Mouse (Mus musculus) layer of hippocampus, adult 18-20 months (tissue): ENCODE results near the gene Mrvi1. TPM values are rescaled to one million over a fixed set of nuclear protein-coding genes. Genes with fewer than 3 reads are reported as not detected.
"Not testable (repeated sequence)": the region's sequence is repeated elsewhere in the genome, so short reads cannot be mapped to it uniquely, and the experiment has no call there.

Experiments
- DNase-seq, 2 experiments: peaks; one replicate each; pipeline ENCODE4 v3.0.0; 2022; ENCODE audit warnings: low spot score in 2 of 2
- total RNA-seq, 2 experiments: library from RNA; stranded (reverse); gene quantifications; 2 replicates each; pipeline ENCODE4 v1.2.3; 2021

The Mrvi1 gene
- total RNA-seq, 2 experiments from 2014 or later: 1.1 to 1.7 TPM

DNA sequence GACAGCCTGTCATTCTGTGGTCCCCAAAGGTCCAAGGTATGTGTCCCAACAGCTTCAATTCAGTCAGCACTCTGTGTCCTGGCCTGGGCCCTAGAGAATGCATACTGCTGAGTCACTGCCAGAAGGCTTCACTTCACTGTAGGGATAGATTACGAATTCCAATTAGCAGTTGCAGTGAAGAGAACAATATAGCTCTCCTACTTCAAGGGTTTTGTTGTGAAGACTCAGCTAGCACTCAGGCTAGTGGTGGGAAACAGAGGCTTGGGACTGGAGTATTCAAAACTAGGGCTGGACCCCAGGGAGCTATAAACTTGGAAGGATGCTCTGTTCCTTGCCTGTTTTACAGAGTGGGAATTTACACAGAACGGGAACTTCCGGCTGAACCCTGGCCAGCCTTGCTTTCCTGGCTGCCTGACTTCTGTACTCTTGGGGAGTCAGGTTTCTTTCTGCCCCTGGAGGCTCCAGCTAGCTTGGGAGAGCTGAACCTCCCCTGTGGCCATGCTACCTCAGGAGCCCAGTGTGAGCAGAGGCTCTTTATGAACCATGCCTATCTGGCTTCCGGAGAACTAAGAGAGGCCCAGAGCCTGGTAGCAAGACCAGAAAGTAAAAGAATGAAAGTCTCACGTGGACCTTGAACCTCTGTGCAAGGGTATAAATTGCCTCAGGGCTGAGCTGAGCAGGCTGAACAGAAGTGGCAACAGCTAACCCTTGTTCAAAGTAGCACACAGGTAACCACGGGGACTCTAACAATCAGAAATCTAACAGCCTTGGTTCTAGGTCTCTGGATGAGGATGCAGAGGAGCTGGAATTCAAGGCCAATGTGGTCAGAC, 40.3 kb downstream of the Mrvi1 start:
- DNase-seq: no peak

DNA sequence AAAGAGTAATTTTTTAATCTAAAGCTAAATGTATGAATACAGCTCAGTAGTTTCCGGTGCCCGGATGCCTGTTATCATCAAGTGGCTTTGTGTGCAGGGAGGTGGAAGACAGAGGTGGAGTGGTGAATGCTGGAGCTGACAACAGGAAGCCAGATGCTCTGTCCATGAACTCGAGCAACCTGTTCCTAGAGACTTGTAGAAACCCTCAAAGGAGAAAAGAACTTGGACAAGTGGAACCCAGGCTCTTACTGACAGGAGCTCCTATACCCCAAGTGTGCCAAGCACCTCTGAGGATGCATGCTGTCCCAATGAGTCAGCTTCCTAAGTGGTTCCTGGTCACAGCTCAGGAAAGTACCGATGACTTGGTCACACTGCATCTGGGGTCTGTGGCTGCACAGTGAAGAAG, 41.1 kb downstream of the Mrvi1 start:
- DNase-seq: no peak

DNA sequence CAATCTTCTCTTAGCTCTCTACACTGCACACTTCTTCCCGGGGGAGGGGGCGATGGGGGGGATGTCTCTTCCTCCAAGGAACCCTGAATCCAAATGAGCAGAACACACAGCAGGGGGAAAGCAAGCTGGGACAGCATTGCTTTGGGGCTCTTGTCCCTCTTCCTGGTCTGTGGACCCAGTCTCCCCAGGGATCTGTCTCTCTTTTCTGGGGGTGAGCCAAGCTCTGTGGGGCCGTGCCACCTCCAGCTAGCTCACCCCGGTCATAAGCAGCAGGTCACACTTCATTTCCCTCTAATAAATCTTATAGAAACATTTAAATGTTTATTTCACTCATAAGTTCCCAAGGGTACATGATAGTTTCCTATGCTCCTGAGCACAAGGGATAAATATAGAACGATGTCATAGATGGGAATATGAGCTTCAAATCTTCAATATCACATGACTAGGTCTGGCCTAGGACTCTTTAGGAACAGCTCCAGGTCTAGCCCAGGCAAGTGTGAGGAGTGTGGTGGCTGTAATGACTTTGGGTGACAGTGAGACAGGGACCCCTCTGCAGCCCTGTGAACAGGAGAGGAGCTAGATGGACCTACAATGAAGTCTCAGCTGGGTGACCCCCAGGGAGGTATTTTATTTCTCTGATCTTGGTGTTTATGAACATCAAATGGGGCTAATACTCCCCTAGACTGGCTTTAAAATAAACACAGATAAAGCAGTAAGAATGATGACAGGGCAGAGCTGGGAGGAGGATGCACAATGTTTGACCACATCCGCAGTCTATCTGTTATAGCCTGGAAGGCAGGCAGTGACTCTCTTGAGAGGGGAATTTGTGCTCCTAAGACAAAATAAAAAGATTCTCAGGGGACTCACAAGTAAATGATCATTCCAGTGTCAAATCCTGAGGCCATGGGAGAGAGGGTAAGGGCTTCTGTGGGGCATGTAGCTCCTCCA, 46.2 kb downstream of the Mrvi1 start:
- DNase-seq: no peak

DNA sequence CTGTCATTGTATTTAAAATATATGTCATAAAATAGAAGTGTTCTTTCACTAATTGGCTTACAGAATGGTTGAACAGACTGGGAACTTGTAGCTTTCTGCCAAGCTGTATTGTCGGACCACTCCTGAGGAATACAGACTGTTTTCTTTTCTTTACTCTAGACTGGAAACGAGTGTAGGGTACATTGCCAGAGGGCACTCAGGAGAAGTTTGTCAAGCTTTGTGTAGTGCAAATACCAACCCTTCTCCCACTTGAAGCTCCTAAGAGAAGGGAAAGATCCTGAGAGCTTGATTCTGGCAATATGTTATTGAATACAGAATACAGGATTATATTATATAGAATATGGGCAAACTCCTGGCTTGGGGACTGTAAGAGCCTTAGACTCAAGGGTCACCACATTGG, 48.3 kb downstream of the Mrvi1 start:
- no peak for DNase-seq

DNA sequence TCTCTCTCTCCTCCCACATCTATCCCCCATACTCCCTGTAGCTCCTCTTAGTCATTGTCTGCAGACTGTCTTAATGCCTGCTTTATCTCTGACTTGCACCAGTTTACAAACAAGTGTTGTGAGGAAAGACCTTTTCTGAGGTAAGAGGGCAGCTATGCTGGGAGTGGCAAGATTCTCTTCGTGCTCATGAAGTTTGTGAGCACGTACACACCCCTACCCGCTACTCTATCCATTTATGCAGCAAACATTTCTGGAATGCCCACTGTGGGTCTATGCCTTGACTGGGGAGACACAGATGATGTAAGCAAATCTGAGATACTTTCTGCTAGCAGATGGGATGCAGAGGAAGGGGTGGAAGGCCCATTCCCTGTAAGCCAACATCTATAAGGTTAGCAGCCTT, 48.9 kb downstream of the Mrvi1 start:
- DNase-seq: no peak

DNA sequence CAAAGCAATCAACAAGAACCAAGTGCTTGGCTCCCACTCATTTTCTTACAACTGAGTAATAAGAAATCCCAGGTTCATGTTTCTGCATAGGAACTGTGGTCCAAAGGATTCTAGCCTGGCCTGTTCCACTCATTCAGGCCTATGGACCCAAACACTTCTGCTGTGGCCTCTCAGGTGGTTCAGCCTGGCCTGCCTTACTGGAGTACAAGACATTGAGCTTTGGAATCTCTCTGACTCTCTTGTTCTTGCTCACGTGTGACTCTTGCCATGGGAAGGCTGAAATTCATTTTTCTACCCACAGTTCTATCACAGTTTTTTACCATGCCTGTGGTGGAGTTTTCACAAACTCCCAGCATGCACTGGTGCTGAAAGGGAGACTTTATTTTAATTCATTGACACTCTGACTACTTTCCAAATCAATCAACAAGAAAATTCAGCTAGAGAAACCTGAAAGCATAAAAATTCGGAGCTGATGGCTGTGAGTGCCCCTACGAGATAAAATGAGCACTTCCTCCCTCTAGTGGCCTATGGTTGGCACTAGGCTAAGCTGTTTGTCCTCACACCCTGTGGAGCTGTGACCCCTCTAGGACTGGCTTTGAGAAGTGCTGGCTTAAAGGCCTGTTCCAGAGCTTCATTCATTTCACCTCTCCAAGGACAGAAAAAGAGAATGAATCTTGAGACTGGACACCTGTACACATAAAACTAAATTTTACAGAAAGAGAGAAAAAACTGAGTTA, 52.0 kb downstream of the Mrvi1 start:
- DNase-seq: peak; percentile 12 to 70

DNA sequence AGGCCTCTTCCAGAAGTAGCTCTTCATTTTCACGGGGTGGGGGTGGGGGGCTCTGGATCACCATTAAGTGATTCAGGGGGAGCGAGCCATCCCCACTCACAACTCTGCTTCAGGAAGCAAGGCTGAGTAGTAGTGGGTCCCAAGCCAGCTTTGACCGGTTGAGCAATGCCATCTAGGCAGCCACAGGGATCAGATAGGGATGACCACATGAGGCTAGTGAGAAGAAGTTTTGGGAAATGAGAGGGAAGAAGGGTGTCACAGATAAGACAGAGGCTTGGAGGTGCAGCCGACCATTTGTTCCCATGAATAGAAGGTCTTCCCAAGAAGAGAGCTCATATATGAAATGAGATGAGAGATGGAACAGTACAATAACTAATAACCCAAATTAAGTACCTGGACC, 55.7 kb downstream of the Mrvi1 start:
- DNase-seq: no peak

DNA sequence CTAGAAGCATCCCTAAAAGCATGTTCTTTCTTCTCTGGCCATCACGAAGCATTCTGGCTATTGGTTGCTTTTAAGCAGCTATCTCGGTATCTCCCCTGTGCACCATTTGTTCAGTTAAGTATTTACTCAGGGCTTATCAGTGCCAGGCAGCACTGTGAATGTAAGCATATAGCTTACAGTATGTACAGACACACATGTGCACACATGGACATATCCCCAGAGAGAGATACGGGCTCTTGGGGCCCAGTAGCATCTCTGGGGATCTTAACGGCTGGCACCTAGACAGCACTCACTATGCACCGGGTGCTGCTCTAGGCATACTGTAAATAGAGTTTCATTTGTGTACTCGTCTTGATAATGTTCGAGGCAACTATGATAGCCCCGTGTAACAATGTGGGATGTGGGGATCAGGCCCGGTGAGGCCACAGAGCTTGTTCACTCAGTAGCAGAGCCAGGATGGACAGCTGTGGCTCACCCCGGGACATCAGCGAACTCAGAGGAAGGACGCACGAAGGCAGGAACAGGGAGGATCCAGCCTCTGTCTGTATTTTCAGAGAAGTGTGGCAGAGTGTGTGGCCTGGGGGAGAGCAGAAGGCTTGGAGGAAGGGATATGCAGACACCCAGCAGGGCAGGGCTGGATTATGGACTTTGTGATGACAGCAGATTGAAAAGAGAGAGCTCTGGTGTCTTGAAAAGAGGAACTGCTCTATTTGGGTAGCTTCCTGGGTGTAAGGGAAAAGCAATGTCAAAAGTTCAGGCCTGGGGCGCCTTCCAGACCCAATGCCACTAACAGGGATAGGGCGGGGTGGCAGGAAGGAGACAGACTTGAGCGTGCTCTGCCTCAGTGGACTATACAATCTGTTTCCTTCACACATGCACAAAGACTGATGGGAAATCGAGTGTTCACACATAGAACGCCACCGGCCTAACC, 61.7 kb downstream of the Mrvi1 start:
- DNase-seq: no peak

DNA sequence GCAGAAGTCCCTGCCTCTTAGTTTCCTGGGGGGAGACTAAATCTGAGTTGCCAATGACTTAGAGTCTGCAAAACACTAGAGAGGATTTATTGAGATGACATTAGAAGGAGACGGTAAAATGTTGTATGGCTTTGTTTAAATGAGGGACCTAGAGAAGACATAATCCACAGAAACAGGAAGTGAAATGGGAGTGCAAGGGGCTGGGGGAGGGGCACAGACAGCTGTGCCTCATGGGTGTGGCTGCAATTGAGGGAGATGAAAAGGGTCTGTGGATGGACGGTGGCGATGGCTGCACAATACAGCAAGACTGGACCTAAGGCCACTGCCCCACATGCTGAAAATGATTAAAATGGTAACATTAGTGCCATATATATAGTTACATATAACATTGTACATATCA, 62.5 kb downstream of the Mrvi1 start:
- DNase-seq: no peak

DNA sequence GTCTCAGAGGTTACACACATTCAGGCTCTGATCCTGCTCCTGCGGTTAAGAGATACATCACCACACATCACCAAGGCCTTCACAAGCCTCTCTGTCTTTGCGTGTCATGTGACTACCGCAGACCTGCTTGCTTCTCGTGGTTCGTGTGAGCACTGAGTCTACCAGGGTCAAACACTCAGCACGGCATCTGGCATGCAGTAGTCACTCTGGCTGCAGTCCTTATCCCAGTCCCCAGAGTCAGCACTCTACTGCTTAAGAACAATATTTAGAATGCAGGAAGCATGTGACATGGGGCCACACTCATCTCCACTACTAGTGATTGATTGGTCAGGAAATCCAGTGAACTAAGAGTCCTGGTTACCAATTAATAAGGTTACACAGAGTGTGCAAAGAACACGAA, 66.3 kb downstream of the Mrvi1 start:
- DNase-seq: no peak

DNA sequence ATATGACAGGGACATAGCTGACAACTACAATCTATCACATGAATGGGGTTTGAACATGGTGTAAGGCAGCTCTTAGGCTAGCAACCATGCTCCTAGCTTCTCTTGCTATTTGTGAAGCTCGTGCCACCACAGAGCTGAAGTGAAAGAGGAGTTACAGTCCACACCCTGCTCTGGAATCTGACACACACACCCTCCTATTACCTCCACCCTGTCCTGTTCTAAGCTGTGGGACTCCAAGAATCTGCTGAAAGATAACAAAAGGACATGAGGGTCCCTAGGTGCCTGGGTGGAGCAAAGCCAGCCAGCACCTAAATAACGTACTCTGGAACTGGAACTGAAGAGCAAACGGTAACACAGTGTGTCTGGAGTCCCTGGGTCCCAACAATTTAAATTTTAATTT, 67.7 kb downstream of the Mrvi1 start:
- DNase-seq: no peak

DNA sequence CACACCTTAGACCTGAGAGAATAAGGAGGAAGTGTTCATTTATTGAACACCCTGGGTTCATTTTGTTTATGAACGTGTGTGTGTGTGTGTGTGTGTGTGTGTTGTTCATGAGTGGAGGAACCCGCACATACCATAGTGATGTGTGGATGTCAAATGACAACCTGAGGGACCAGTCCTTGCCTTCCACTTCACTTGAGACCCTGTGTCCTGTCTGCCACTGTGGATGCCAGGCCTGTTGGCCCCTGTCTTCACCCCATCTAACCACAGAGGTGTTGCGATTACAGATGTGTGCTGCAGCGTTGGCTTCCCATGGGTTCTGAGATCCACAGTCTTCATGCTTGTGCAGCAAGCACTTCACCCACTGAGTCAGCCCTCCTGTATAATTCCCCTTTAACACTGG, 68.5 kb downstream of the Mrvi1 start:
- DNase-seq: no peak

DNA sequence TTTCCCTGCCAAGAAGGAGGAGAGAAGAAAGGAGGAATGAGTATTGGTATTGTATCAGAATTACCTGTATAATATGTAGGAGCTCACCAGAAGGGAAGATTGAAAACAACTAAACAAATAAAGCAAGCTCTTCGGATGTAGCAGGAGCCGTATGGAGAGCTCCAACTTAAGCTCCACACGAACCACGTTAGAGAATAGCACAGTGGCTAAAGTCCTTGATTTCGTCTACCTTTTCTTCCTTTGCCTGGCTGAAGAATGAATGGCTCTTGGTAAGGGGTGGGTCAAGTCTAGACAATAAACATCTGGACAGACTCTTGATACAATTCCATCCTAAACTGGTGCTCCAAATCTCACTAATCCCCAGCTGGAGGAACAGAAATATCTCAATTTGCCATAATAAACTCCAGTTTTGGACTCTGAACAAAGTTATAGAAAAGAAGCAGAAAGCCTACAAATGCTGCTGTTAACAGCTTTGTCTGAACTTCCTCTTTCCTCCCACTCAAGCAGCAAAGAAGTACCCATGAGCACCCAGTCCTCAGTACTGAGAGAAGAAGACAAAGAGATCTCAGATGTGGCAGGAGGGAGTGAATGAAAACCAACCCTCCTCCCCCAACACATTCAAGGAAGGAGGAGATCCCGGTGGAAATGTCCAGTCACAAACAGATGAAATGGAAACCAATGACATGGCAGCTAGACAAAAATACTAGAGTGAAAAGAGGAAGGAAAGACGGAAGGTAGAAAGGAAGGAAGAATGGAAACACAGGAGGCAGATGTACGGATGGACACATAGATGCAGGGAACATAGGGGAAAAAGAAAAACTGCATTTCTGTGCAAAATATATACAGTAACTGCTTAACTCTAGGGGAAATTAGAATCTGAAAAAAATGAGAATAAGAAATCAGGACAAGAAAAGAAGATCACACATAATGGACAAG, 73.8 kb downstream of the Mrvi1 start:
- no peak for DNase-seq

DNA sequence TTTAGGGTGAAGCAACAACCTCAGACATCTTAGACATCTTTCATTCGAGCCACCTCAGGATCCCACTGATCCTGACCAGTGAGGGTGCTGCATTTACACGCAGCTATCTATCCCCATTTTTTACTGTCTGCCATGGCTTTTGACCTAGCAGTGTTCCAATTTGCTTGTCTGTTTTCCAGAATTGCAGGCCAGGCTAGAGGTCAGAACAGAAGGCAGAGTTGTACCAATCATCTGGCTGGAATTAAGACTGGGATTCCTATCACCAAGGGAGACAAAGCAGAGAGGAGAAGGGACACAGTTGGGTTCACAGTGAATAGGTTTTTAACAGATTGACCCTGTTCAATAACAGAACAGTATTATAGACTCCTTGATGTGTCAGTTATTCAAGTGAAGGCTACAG, 75.7 kb downstream of the Mrvi1 start:
- DNase-seq: no peak

DNA sequence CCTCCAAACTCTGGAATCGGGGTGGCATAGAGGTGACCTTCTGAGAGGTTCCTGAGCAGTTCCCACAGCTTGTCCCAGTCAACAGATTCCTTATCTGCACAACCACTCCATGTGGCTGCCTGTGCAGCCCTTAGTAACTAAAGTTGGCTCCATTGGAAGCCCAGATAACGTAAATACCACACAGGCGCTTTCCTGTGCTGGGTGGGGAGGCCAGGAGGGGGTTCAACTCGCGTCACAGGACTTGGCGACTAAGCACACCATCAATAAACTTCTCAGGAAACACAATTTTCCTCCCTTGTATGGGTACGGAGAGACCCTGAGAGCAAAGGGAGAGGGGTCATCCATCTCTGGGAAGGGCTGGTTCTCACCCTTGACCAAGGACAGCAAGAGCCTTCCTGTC, 79.0 kb downstream of the Mrvi1 start:
- DNase-seq: no peak

DNA sequence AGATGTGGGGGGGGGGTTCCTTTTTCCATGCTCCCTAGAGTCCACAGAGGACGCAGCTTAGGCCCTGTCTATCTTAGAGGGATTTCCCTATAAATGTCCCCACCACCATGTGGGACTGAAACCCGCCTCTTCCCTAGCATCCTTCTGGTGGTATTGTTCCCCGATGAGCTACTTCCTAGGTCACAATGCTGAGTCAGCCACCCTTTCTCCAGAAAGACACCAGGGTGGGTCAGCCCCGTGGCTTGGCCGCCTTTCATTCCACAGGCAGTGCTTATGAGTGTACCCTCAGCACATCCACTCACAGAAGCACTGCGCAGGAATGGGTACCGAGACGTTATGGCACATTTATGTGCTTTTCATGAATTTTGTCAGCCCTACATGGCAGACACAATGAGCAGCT, 85.1 kb downstream of the Mrvi1 start:
- DNase-seq: no peak

DNA sequence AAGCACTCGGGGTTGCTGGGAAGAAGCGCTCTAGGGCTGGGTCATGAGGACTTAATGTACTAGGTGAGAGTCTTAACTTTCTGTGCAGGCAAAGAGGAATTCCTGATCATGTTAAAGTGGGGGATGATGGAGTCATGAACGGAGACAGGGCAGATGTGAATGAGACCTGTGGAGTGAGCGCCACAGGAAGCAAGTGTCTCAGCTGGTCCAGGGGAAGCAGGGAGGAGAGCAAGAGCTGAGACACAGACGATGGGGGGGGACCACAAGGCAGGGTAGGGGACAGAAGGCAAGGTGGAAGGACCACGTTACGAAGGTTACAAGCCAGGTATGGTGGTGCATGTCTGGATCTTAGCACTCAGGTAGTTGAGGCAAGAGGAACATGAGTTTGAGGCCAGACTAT, 85.8 kb downstream of the Mrvi1 start:
- DNase-seq: no peak

DNA sequence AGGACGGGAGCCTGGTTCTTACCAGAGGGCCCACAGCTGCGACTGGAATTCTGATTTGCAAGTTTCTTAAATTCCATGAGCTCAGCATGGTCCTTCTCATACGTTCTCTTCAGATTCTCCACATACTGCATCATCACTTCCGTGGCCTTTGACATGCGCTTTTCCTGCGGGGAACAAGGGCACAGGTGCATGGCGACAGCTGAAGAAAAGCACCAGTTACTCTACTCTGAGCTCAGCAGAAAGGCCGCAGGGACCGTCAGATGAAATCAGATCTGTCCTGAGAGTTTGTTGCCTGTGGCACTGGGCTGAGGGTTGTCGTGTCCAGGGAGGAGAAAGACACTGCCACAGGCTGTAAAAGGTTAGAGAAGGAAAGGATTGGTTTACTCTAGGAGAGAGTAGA, 86.5 kb downstream of the Mrvi1 start:
- DNase-seq: not testable (repeated sequence)

DNA sequence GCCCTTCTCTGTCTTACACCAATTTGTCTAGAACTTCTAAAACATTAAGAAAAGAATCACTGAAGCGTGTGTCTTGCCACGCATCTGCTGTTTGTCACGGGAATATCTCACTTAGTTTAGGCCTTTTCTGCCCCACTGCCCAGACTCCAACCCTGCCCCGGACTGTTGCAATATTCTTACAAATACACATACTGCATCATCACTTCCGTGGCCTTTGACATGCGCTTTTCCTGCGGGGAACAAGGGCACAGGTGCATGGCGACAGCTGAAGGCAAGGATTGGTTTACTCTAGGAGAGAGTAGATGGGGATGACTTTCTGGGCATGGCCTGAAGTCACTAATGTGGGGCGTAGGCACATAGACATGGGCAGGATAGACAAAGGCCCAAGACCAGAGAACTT, 87.6 kb downstream of the Mrvi1 start:
- no peak for DNase-seq
